Mouse (Mus musculus): ENCODE data around the gene Cyp4f15. TPM values are rescaled to one million over a fixed set of nuclear protein-coding genes. Genes with fewer than 3 reads are reported as not detected.

The Cyp4f15 gene
- total and polyA plus RNA-seq, 3 experiments, result not detected

- no peak overlapping the region for H3K4me3 ChIP-seq (ENCODE audit: control insufficient read depth in 1 of 2, insufficient read depth in 1 of 2, low read depth in 2 of 2, low read length in 2 of 2)
- H3K36me3 ChIP-seq (ENCODE audit: control insufficient read depth in 1 of 2, insufficient read depth in 2 of 2, low read length in 2 of 2), result no peaks in the 10 kb centered on the region
- no peak overlapping the region for H3K27ac ChIP-seq (ENCODE audit: control insufficient read depth, low read depth, low read length)
- H3K27me3 ChIP-seq (ENCODE audit: control insufficient read depth in 1 of 2, insufficient read depth in 2 of 2, low read length in 2 of 2), result no peaks in the 10 kb centered on the region; a peak in 1 of 4 replicates
- H3K9ac ChIP-seq (ENCODE audit: control insufficient read depth, low read depth, low read length, poor library complexity, severe bottlenecking), result no peak overlapping the region
- no peak for DNase-seq (ENCODE audit: low read depth, low spot score)
- no peaks in the 10 kb centered on the region for H3K4me1 ChIP-seq (ENCODE audit: control insufficient read depth in 1 of 2, insufficient read depth in 2 of 2, low read length in 2 of 2)
- H3K79me2 ChIP-seq (ENCODE audit: control insufficient read depth, insufficient read depth, low read length, poor library complexity), result no peaks in the 10 kb centered on the region
- H3K9me3 ChIP-seq (replicated peaks; ENCODE audit: insufficient read depth, low read length), result no peaks in the 10 kb centered on the region
- TF ChIP-seq MEF2A (IDR thresholded peaks at IDR 0.05; ENCODE audit: extremely low read depth, insufficient replicate concordance, low read depth, low read length, poor library complexity, severe bottlenecking) (no peak), RAD21 (IDR thresholded peaks at IDR 0.05; ENCODE audit: low read depth, low read length) (no peak), ETS1 (IDR thresholded peaks at IDR 0.05; ENCODE audit: low read depth, low read length) (no peak), POLR2AphosphoS2 (IDR thresholded peaks at IDR 0.05; ENCODE audit: low read length) (no peak), TCF12 (IDR thresholded peaks at IDR 0.05; ENCODE audit: low read depth, low read length) (no peak), MAX (IDR thresholded peaks at IDR 0.05; ENCODE audit: low read length) (no peak), GABPA (IDR thresholded peaks at IDR 0.05; ENCODE audit: low read depth, low read length) (no peak), USF2 (IDR thresholded peaks at IDR 0.05; ENCODE audit: borderline replicate concordance in 1 of 2, insufficient read depth in 1 of 2, low read depth in 1 of 2, low read length in 2 of 2) (no peak), MXI1 (IDR thresholded peaks at IDR 0.05; ENCODE audit: low read depth, low read length) (no peak), NRF1 (IDR thresholded peaks at IDR 0.05; ENCODE audit: insufficient read depth, low read depth, low read length, poor library complexity, severe bottlenecking) (no peak), GATA1 (IDR thresholded peaks at IDR 0.05; ENCODE audit: low read depth, low read length) (no peak), SIN3A (IDR thresholded peaks at IDR 0.05; ENCODE audit: low read length) (no peak), USF1 (IDR thresholded peaks at IDR 0.05; ENCODE audit: low read depth, low read length) (no peak), CHD2 (IDR thresholded peaks at IDR 0.05; ENCODE audit: low read length) (no peak), JUND (IDR thresholded peaks at IDR 0.05; ENCODE audit: low read depth, low read length) (no peak), MYC (IDR thresholded peaks at IDR 0.05; ENCODE audit: low read depth, low read length) (no peak), HCFC1 (IDR thresholded peaks at IDR 0.05; ENCODE audit: low read depth, low read length) (no peak)
Measured at GRCm38 (mm10) chr17:32653860-32654259, 31.6 kb upstream of the Cyp4f15 start.

- Histone ChIP-seq H3K9ac (ENCODE audit: control insufficient read depth, low read depth, low read length, poor library complexity, severe bottlenecking) (no peak overlapping the region), H3K4me1 (ENCODE audit: control insufficient read depth in 1 of 2, insufficient read depth in 2 of 2, low read length in 2 of 2) (no peaks in the 10 kb centered on the region), H3K79me2 (ENCODE audit: control insufficient read depth, insufficient read depth, low read length, poor library complexity) (no peaks in the 10 kb centered on the region), H3K27ac (ENCODE audit: control insufficient read depth, low read depth, low read length) (no peak overlapping the region), H3K36me3 (ENCODE audit: control insufficient read depth in 1 of 2, insufficient read depth in 2 of 2, low read length in 2 of 2) (no peaks in the 10 kb centered on the region), H3K4me3 (ENCODE audit: control insufficient read depth in 1 of 2, insufficient read depth in 1 of 2, low read depth in 2 of 2, low read length in 2 of 2) (no peak overlapping the region), H3K27me3 (ENCODE audit: control insufficient read depth in 1 of 2, insufficient read depth in 2 of 2, low read length in 2 of 2) (no peaks in the 10 kb centered on the region; a peak in 1 of 4 replicates), H3K9me3 (replicated peaks; ENCODE audit: insufficient read depth, low read length) (no peaks in the 10 kb centered on the region)
- TF ChIP-seq HCFC1 (IDR thresholded peaks at IDR 0.05; ENCODE audit: low read depth, low read length), result no peak
- no peak for TF ChIP-seq E2F4 (IDR thresholded peaks at IDR 0.05; ENCODE audit: borderline replicate concordance, low read depth, low read length)
- TF ChIP-seq MYC (IDR thresholded peaks at IDR 0.05; ENCODE audit: low read depth, low read length), result no peak
- TF ChIP-seq MXI1 (IDR thresholded peaks at IDR 0.05; ENCODE audit: low read depth, low read length), result no peak
- no peak for DNase-seq (ENCODE audit: low read depth, low spot score)
Measured at GRCm38 (mm10) chr17:32657041-32657440, 28.4 kb upstream of the Cyp4f15 start.
